Mouse (Mus musculus): ENCODE measurements around the gene Dnah2.

DNA sequence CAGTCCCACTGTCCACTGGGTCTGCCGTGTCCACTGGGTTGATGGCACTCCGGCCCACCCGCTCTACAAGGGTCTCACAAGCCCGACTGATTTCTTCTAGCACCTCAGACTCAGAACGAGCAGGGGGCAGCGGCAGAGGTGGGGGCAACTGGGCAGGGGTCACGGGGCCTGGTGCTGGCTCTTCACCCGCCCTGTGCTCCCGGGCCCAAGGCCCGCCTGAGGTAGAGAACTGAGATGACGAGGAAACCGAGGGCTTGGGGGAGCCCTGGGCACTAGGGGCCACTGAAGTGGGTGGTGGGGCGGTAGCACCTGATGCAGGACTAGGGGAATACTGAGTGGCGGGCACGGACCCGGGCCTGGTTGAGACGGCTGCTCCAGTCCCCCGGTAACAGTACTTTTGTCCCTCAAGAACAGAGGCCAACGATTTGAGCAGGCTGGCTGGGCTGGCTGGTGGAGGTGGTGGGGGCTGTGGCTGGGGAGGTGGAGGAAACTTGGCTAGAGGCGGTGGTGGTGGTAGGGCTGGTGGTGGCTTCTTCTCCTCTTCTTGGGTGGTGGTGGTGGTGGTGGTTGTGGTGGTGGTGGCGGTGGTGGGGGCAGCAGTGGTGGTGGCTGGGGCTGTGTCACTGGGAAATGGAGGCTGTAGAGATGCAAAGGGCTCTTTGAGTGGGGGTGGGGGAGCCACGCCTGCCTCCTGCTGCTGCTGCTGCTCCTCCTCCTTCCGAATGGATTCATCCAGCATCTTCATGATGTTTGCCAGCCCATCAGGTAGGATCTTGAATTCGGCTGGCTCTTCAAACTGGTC lies 144.1 kb downstream of the Dnah2 start:
- TF ChIP-seq EP300 (IDR thresholded peaks at IDR 0.05; ENCODE audit: low read depth): no peak
- TF ChIP-seq CTCF (IDR thresholded peaks at IDR 0.05; ENCODE audit: low read depth): no peak

All from liver, embryonic 14.5 days (tissue).